Mouse (Mus musculus) heart, adult 2 months (tissue): Measurements from ENCODE around the gene Ccdc80.

Source experiments
- CTCF ChIP-seq: fragments of 200-600 bp; IDR thresholded peaks from 2 replicates; pipeline ENCODE4 v1.8.1; 2022; ENCODE audit warnings: antibody characterized with exemption, mild to moderate bottlenecking, moderate library complexity
- EP300 ChIP-seq: fragments of 200-500 bp; IDR thresholded peaks from 2 replicates; pipeline ENCODE4 v1.6.1; 2011; ENCODE audit warnings: low read depth, low read length, control low read depth; ENCODE audit not compliant: insufficient read depth
- POLR2A ChIP-seq: fragments of 200-500 bp; IDR thresholded peaks from 2 replicates; pipeline ENCODE4 v1.6.1; 2011; ENCODE audit warnings: mild to moderate bottlenecking, low read depth, low read length, control low read depth; ENCODE audit not compliant: insufficient read depth

DNA sequence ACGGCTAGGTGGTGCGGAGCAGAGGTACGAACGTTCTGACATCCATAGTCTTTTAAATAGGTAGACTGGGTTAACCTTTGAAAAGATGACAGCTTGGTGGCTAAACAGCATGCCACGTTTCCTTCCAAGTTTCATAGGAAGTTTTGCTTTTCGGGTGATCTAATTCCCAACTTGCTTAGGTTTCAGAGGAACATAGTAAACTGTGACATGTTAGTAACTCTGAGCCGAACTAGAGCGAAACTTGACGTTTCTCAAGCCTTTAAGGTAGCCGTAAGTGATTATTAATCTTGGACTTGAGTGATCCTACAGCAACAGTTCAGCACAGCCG, 66.2 kb downstream of the Ccdc80 start:
- TF ChIP-seq EP300, result no peak
- no peak for TF ChIP-seq CTCF
- no peak for TF ChIP-seq POLR2A
